Mouse (Mus musculus) lung, adult 18-20 months (tissue): Measurements from ENCODE around the gene D130043K22Rik.
A peak's percentile ranks its signal among the peaks of the same experiment; 100 is the strongest.
"Not testable (repeated sequence)": the region's sequence is repeated elsewhere in the genome, so short reads cannot be mapped to it uniquely, and the experiment has no call there.

Experiments used
- DNase-seq, 2 experiments: peaks; one replicate each; pipeline ENCODE4 v3.0.0; 2022; ENCODE audit warnings: mixed read lengths in 2 of 2

Gene D130043K22Rik

DNA sequence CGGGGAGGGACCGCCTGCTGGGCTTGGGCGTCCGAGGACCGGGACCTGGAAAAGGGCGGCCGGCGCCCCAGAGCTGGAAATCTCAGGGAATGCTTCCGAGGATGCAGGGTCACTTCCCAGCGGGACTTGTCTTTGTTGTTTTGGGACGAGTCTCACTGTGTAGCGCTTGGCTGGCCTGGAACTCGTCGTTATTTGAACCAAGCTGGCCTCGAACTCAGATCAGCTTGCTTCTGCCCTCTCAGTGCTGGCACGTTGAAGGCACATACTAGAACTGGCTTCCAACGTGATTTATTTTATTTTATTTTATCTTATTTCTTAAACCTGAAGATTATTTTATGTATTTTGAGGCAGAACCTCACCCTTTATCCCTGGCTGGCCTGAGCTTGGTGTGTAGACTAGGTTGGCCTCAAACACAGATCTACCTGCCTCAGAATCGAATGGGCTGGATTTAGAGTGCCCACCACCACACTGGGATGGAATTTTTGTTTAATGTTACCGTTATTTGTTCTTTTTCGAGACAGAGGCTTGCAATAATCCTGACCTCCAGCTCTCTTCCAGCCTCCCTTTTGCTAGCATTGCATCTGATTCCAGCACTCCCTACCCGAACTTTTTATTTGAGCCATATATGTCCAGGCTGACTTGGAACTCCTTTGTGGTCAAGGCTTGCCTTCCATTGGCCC is 12.7 kb upstream of the D130043K22Rik start:
- DNase-seq = no peak

DNA sequence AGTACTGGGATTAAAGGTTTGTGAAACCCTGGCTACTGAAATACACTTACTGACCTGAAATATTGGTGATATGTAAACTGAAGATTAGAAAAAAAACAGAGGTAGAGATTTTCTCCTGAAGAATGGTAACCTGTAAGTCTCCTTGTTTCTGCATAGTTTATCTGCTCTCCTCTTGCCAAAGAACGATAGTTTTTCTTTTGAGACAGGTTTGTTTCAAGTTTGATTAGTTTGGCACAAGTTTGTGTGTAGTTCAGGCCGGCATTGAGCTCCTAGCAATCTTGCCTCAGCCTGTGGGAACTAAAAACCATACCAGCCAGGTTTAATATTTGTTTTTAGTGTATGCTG is 12.2 kb upstream of the D130043K22Rik start:
- DNase-seq = no peak

DNA sequence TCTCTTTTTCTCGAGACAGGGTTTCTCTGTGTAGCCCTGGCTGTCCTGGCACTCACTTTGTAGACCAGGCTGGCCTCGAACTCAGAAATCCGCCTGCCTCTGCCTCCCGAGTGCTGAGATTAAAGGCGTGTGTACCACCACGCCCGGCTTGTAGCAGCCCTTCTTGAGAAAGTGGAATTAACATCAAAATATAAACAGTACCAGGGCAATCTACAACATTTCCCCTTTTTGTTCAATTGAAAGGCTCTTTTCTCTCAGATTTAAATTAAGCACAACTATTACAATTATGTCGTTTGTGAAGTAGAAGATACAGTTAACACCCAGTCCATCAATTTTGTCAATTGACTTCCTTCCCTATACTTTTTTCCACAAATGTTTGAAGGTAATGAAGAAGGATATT is 7.2 kb upstream of the D130043K22Rik start:
- DNase-seq = not testable (repeated sequence)

DNA sequence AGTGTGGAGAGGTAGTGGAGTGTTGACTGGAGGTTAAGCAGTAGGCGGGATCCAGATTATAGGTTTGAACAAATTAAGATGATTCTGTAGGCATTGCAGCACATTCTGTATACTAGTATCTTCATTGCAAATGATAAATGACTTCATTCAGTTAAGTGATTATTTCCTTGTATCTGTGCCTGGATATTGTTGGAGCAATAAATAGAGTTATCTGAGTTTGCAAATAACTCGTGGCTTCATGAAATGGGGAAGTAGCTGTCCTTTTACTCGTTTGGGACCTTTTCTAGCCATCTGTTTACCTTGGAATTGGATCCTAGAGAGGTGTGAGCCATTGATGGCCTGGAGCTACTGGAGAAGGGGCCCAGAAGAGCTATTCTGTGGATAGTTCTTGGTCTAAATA is 5.1 kb upstream of the D130043K22Rik start:
- no peak for DNase-seq

DNA sequence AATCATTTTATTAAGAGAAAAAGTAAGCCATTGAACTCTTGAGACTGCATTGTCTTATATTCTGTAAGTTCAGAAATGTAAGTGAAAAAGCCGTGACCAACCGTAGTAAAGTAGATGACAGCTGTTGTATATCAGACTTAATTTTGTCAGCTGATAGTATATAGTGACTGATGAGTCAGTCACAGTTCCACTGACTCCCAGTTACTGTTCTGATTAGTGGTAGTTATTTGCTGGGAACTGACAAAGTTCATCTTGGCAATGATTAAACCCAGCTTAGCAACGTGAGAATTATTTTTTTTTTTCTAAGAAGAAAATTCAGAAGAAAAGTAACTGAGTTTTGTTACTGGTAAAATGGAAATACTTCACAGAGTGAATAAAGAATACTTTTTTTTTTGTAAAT is 3.2 kb upstream of the D130043K22Rik start:
- no peak for DNase-seq

DNA sequence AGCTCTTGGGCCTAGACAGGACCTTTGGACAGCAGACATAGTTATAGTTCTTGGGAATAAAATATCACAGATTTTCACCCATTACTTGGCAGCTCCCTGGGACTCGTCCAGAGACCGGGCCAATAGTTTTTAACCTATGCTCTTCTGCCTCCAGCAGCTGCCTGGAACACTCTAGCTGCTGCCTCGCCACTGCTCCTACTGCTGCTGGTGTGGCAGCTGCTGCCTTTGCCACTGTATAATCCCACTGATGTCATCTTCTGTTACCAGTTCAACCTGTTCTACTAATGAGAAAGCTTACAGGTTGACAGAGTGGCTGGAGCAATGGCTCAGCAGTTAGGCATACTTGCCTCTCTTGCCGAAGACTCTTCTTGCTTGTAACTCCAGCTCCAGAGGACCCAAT is 4.4 kb downstream of the D130043K22Rik start:
- no peak for DNase-seq

DNA sequence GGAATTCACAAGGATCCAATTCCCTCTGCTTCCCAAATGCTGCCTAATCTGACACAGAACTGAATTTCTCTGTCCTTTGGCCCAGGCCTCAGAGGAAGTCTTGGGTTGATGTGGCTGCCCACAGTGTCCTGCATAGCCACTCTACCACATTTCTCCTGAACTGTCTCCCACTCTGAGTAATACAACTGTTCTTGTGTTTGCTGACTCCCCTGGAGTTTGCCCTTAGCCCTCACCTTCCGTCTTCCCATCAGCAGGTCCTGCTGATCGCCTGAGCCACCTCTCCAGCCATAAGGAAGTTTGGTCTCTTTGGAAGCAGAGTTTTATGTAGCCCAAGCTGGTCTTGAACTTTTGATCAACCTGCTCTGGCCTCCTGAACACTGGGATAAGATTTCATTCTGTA is 7.1 kb downstream of the D130043K22Rik start:
- DNase-seq = no peak

DNA sequence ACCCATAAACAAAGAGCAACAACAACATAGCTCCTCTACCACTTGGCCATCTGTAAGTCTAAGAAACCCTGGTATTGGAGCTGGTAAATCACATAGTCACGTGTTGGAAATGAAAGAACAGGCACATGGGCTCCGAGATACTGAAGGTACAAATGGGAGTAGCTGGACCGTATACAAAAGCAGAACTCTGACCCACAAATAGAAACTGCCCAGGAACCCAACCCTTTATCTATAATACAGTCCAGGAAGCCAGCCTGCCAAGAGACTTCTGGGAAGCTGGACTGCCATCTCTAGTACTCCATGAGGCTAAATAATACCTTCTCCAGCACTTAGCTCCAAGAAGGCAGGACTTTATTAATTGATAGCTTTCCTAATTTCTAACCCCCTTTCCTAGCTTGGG is 7.6 kb downstream of the D130043K22Rik start:
- DNase-seq = no peak

DNA sequence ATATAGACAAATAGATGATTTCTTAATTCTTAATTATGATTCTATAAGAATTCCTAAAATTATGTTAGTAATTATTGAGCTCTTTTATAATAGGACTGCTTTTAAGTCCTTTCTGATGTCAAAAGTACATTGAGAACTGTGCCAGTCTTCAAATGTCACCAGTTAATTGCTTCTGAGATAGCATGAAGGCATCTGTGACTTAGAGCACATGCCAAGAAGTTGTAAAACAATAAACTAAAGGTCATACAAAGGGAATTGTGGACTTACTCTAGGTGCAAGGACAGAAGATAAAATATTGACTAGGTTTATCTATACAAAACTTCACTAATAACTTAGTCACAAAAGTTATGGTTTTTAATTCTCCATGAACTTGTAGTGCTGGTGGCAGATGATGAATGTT is 14.2 kb downstream of the D130043K22Rik start:
- no peak for DNase-seq

DNA sequence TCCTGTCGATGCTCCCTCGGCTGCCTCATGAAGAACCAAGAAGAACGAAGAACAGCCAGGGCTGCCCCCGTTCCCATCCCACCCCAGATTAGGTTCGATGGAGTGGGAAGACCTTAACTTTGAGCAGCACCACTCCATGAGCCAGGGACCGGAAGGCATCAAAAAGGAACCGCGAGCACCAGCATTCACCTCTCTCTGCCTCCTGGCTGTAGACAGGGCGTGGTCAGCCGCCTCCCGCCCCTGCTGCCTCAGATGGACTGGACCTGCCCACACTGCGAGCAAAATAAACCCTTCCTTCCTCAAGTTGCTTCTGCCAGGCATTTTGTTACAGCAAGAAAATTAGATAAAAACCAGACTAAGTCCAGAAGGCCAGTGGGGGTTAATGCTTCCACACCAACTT is 16.1 kb downstream of the D130043K22Rik start:
- DNase-seq = no peak

DNA sequence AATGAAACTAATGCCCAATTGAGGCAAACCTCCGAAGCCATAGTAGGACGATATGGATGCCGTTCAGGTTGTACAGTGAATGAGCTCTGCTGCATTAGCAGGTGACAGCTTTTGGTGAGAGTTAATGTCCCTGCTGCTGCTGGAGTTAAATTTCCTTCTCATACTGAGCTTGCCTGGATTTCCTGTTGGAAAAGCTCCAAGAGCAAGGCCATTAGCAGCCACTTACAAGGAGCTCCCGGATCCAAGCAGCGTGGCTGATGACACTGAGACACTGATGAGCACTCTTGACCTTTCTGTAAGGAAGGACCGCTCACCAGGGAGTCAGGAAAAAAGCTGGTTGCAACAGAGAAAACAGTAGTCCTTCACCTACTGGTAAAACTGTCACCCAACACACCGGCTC is 17.1 kb downstream of the D130043K22Rik start:
- peak in 1 of 2 experiments; percentile 10 for DNase-seq

DNA sequence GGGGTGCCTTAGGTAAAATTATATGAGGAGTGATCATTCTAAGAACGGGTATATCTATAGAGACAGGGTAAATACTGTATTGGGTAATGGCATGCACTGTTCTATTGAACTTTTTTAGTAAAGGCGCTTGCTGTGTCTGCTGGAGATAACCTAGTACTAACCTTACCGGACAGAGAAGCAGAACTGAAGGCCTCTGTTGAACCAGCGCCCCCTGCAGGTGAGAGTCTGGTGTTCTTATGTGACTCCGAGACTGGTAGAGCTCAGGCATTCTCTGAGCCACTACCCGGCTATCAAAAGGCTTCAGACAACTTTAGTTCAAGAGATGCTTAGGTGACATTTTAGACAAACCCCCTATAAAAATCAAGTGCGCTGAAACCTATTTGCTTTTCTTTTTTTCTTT is 17.6 kb downstream of the D130043K22Rik start:
- peak; percentile 44 to 58 for DNase-seq

DNA sequence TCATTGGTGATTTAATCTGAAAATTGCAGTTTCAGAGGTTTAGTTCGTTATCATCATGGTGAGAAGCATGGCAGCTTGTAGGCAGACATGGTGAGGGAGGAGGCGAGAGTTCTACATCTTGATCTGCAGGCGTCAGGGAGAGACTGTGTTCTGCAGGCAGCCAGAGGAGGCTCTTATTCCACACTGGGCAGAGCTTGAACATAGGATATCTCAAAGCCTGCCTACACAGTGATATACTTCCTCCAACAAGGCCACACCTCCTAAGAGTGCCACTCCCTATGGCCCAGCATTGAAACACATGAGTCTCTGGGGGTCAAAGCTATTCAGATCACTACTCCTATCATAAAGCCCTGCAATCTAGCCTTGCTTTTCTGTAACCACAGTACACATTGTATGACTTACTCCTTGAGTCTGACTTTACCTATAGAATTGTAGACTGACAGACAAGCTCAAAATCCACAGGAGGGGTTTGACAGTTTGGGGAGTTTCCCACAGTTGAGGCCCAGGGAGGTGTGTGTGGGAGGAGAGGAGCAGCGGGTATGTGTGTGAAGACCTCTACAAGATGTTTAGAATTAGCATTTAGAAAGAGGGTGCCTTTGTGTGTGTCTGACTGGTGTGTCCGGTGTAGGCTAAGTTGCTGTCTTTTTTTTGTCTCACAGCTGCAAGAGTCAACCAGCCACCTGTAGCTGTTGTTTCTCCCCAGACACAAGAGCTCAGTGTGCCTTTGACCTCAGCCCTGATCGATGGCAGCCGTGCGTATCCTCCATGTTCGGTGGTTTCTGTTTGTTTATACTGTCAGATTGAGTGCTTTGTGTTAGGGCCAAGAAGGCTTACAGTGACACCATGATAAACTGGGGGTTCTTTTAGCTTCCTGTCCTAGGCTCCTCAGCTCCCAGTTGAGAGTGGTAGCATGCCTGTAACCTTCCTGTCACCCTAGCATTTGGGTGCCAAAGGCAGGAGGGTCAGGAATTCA is 21.8 kb downstream of the D130043K22Rik start:
- no peak for DNase-seq

DNA sequence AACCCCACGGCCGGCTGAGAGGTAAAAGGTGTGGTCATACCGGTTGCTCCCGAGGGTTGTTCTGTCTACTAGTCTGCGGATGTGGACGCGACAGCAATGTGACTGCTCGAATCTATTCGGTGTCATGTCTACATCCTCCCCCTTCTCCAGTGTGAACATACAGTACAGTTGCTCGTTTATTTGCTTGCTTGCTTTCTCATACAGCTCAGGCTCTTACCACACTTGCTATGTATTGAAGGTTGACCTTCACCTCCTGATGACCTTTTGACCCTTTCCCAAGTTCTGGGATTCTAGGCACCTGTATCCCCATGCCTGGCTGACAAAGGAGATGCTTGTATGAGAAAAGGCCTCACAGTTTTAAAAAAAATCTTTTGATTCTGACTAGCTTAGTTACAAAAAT is 22.9 kb downstream of the D130043K22Rik start:
- no peak for DNase-seq

DNA sequence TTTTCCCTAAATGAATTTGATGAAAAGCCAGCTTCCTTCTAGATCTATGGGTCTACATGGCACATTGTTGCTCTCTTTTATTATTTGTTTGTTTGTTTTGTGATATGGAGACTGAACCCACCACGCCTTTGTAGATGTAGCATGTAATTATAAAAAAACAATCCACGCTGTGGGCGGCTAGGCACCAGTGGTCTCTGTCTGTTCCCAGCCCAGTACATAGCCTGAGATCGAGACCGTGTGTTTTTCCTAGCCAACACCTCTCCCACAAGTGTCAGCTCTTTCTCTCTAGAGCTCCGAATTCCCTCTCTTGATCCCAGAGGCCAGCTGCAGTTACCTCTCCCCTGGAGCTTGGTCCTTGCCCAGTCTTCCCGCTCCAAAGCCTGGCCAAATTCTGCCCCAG is 23.3 kb downstream of the D130043K22Rik start:
- no peak for DNase-seq

DNA sequence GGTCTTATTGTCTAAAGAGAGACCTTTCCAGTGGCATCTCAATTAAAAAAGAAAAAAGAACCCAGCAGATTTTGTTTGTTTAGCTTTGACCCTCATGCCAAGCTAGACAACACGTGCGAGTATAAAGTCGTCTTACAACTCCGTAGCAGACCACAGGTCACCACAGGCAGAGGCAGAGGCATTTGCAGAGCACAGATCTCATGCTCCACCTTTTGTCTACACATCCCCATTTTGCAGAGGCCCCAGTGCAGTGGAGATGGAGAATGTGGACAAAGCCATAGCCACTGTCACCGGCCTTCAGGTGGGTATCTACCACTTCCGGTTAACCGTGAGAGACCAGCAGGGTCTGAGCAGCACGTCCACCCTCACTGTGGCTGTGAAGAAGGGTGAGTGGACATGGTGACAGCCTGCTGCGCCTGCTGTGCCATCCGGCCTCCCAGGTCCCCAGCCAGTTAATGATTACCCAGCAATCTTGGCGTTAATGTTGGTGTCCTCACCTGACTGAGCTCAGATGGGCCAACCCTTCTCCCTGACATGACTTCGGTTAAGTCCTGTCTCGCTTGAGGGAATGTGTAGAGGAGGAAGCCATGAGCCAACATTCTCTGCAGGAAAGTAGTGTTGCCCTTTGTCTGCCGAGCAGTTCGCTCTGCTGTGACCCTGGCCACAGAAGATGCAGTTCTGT is 34.6 kb downstream of the D130043K22Rik start:
- no peak for DNase-seq

DNA sequence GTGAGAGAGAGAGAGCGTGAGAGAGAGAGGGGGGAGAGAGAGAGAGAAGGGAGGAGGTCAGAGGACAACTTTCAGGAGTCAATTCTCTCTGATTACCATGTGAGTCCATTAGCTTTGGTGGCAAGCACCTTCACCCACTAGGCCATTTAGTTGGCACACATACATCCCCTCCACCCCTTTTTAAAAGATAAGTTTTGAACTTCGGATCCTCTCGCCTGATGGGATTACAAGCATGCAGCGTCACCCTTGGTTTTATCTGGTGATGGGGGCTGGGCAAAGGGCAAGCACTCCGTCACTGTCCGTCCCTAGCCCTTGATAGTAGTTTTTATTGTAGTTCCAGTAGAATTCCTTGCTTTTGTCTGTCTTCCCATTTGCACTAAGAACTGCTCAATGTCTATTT is 35.3 kb downstream of the D130043K22Rik start:
- no peak for DNase-seq

DNA sequence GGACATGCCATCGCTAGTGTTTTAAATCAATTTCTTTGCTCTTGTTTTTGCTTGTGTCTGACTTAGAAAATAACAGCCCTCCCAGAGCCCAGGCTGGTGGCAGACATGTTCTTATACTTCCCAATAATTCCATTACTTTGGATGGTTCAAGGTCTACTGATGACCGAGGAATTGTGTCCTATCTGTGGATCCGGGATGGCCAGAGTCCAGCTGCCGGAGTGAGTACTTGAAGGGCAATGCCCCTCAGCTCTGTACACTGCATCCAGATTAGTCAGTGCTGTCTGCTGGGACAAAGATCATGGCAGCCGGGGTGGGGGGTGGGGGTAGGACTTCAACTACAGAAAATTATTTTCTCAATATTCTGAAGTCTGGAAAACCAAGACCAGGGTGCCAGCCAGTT is 35.8 kb downstream of the D130043K22Rik start:
- DNase-seq = no peak

DNA sequence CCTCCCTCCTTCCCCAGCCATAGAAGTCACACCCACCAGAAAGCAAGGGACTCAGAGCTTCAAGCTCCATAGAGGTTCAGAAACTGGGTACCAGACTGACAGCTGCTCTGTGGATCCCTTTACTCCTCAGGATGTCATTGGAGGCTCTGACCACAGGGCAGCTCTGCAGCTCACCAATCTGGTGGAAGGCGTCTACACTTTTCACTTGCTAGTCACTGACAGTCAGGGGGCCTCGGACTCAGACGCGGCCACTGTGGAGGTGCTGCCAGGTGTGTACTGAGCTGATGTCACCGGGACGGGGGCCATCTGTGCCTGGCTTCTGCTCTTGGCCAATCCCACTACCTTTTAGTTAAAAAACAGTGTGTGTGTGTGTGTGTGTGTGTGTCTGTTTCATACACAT is 37.5 kb downstream of the D130043K22Rik start:
- DNase-seq = peak; percentile 6 to 13

DNA sequence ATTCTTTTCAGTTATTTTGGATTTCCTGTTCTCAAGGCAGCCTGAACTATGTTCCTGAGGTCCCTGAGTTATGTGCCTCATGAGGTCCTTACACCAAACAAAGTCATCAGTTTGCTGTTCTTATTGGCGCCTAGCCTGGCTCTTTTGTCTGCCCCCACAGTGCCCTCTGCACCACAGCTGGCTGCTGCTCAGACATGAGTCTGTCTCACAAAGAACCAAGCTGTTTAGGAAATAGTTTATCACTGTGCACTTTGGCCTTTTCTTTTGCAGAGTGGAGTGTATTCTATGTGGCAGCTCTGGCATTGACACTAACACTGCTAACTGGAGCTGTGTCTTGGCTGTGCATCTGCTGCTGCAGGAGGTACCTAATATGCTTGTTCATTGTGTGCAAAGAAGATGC is 44.6 kb downstream of the D130043K22Rik start:
- DNase-seq = no peak

DNA sequence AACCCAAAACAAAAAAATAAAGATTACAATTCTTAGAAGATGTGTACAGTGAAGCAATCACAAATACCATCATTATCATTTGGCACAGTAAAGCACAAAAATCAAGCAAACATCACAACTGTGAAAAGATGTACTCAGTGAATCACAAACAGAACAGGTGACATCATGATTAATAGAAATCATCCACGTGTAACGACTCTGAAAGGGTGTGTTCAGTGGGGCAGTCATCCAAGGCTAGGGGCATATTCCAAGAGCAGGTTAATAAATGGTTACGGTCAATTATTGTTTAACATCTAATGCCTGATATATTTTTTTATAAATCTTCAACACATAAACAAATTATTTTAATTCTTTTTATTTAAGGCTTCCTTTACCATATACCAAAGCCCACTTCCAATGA is 47.6 kb downstream of the D130043K22Rik start:
- DNase-seq = no peak

DNA sequence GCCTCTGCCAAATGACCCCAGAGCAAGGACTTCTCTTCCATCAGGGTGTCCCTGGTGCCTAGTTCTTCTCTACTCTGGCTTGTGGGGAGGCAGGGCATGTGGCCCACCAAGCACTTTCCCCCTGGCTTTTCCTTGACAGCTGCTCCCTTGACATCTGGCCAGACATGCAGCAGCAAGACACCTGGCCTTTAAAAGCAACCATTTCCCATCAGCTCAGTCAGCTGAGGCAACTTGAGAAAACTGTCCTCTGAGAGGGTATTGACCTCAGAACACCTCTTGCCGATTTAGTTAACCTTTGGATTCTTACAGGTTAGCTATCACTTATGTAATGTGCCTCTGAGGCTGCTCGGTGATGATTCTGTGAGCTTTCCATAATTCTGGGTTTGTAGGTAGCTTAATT is 48.9 kb downstream of the D130043K22Rik start:
- DNase-seq = no peak

DNA sequence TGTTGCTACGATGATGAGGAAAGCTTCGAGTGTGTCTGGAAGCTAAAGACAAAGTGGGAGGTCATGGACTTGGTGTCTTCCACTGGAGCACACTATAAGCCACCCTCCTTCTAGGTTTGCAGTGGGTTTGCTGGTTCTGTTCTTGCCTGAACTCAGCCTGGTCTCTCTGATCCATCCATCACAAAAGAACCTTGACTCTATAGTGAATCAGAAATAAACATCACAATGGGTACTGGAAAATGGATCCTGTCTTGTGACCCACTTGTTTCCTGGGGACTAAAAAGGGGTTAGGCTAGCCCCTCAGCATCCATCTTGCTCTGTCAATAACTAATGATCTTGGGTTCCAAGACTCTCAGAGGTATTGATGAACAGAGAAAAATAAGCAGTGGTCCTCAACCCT is 57.0 kb downstream of the D130043K22Rik start:
- no peak for DNase-seq

DNA sequence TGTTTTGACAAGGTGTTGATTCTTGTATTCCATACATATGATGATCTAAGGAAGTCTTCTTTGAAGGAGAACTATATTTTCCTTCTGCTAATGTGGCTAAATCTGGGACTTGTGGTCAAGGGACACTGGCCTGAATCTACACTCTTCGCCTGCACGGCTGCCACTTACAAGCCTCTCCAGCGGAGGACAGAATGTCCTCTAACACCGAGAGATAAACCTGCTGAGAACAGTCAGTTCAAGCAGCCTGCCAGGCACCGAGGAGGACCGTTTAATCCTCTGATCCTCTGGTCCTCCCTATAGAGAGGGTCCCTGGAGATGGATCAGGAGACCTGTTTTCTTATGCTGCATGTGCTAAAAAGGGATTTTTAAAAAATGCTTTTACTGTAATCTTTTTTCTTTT is 58.5 kb downstream of the D130043K22Rik start:
- DNase-seq = no peak
